Mouse (Mus musculus): ENCODE measurements at regions not wholly inside any gene's neighbourhood (a gene's known extent, or its start where the extent isn't known, plus 50 kb on each side); places are given as distances from the start of the nearest gene placed in this dataset.
"Not testable (repeated sequence)": the region's sequence is repeated elsewhere in the genome, so short reads cannot be mapped to it uniquely, and the experiment has no call there.

DNA sequence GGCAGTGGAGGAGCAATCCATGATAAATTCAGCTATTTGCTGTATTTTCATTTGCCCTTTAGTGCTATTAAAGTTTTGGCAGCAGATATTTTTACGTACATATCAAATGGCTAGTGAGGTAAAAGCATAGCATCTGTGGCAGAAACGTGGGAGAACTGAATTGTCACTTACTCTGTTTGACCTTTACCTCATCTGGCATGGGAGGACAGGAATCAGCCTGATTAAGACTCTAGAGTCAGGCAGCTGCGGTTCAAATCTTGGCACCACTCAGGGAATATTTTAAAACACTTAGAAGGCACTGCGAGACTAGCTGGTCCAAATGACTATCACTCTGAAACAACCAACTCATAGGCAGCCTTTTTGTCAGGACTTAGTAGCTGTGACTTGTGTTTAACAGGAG, 337.4 kb upstream of the Cwc22 start:
- Histone ChIP-seq H3K27ac (ENCODE audit: control insufficient read depth, low read depth, low read length) (no peak overlapping the region), H3K4me1 (ENCODE audit: control insufficient read depth in 1 of 2, insufficient read depth in 2 of 2, low read length in 2 of 2) (no peaks in the 10 kb centered on the region), H3K79me2 (ENCODE audit: control insufficient read depth, insufficient read depth, low read length, poor library complexity) (no peaks in the 10 kb centered on the region), H3K9ac (ENCODE audit: control insufficient read depth, low read depth, low read length, poor library complexity, severe bottlenecking) (no peak overlapping the region), H3K4me3 (ENCODE audit: control insufficient read depth in 1 of 2, insufficient read depth in 1 of 2, low read depth in 2 of 2, low read length in 2 of 2) (no peak overlapping the region), H3K9me3 (replicated peaks; ENCODE audit: insufficient read depth, low read length) (no peaks in the 10 kb centered on the region), H3K27me3 (ENCODE audit: control insufficient read depth in 1 of 2, insufficient read depth in 2 of 2, low read length in 2 of 2) (no peaks in the 10 kb centered on the region), H3K36me3 (ENCODE audit: control insufficient read depth in 1 of 2, insufficient read depth in 2 of 2, low read length in 2 of 2) (no peaks in the 10 kb centered on the region)
- TF ChIP-seq KAT2A (conservative IDR thresholded peaks at IDR 0.05; ENCODE audit: low read depth, low read length) (no peak), SMC3 (IDR thresholded peaks at IDR 0.05; ENCODE audit: low read depth, low read length) (no peak), CHD2 (IDR thresholded peaks at IDR 0.05; ENCODE audit: low read length) (no peak), MAFK (IDR thresholded peaks at IDR 0.05; ENCODE audit: borderline replicate concordance, low read depth, low read length) (no peak), MAX (IDR thresholded peaks at IDR 0.05; ENCODE audit: low read length) (no peak), MXI1 (IDR thresholded peaks at IDR 0.05; ENCODE audit: low read depth, low read length) (no peak), CTCF (IDR thresholded peaks at IDR 0.05 in 2 of 3, conservative IDR thresholded peaks at IDR 0.05 in 1 of 3; ENCODE audit: control insufficient read depth in 1 of 3, insufficient read depth in 1 of 3, low read depth in 2 of 3, low read length in 3 of 3, poor library complexity in 1 of 3, severe bottlenecking in 1 of 3) (no peak)
- no peak for DNase-seq (ENCODE audit: low read depth, low spot score)

DNA sequence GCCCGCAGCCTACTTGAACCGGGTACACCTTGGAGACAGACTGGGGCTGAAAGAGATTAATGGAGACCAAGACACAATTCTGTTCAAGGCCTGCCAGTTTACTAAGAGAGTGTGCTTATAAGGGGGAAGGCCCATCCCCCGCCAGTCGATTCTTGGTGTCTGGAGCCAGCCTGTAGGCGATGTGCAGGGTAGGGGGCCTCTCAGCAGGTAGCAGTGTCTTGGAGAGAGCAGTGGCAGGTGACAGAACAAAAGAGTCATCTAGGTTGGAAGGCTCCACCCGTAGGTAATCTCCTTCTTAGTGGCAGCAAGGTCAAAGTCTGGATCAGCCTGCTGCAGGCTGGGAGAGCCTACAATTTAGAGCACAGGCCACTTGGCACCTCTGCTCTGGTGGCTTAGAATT, 335.7 kb upstream of the Cwc22 start:
- H3K27me3 ChIP-seq (ENCODE audit: control insufficient read depth in 1 of 2, insufficient read depth in 2 of 2, low read length in 2 of 2); H3K9me3 ChIP-seq (replicated peaks; ENCODE audit: insufficient read depth, low read length); H3K9ac ChIP-seq (ENCODE audit: control insufficient read depth, low read depth, low read length, poor library complexity, severe bottlenecking); H3K36me3 ChIP-seq (ENCODE audit: control insufficient read depth in 1 of 2, insufficient read depth in 2 of 2, low read length in 2 of 2); H3K27ac ChIP-seq (ENCODE audit: control insufficient read depth, low read depth, low read length); H3K79me2 ChIP-seq (ENCODE audit: control insufficient read depth, insufficient read depth, low read length, poor library complexity); H3K4me3 ChIP-seq (ENCODE audit: control insufficient read depth in 1 of 2, insufficient read depth in 1 of 2, low read depth in 2 of 2, low read length in 2 of 2); H3K4me1 ChIP-seq (ENCODE audit: control insufficient read depth in 1 of 2, insufficient read depth in 2 of 2, low read length in 2 of 2); DNase-seq (ENCODE audit: low read depth, low spot score): not testable (repeated sequence)

DNA sequence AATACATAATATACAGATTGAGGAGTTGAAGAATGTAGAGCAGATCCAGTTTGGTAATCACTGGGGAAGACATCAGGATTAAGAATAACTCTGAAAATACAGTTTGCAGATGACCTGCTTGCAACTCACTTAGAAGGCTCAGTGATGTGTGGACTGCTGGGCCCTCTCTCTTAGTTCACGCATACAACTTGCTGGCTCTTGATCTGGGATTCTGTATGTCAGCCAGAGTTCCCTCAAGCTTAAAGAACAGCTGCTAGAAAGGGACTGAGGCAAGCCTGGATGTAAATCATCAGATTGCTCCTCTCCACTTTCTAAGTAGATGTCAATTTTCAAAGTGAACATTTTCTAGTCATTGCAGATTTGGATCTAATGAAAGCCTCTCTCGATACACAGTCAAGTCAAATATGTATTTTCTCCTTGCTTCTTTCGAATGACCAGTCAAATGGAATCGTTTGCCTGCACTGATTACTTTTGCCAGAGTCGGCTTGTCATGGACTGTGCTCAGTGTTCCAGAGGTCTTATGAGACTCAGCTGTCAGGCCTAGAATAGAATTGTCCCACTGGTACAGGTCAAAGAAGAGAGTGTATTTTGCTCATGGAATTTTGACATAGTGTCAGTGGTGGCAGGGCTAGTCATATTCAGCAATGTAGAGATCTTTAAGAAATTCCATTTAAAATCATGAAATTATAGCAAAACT, 334.2 kb upstream of the Cwc22 start:
- TF ChIP-seq USF2 (IDR thresholded peaks at IDR 0.05; ENCODE audit: borderline replicate concordance in 1 of 2, insufficient read depth in 1 of 2, low read depth in 1 of 2, low read length in 2 of 2) (no peak), MYB (IDR thresholded peaks at IDR 0.05; ENCODE audit: low read depth, low read length) (no peak), CHD1 (IDR thresholded peaks at IDR 0.05; ENCODE audit: low read depth, low read length) (no peak), MAX (IDR thresholded peaks at IDR 0.05; ENCODE audit: low read length) (no peak), ZC3H11A (IDR thresholded peaks at IDR 0.05; ENCODE audit: low read depth, low read length) (no peak), ETS1 (IDR thresholded peaks at IDR 0.05; ENCODE audit: low read depth, low read length) (no peak), E2F4 (IDR thresholded peaks at IDR 0.05; ENCODE audit: borderline replicate concordance, low read depth, low read length) (no peak), HCFC1 (IDR thresholded peaks at IDR 0.05; ENCODE audit: low read depth, low read length) (no peak), UBTF (IDR thresholded peaks at IDR 0.05; ENCODE audit: borderline replicate concordance, insufficient read depth, low read depth, low read length) (no peak), TBP (IDR thresholded peaks at IDR 0.05; ENCODE audit: low read depth, low read length) (no peak), CTCF (IDR thresholded peaks at IDR 0.05 in 2 of 3, conservative IDR thresholded peaks at IDR 0.05 in 1 of 3; ENCODE audit: control insufficient read depth in 1 of 3, insufficient read depth in 1 of 3, low read depth in 2 of 3, low read length in 3 of 3, poor library complexity in 1 of 3, severe bottlenecking in 1 of 3) (no peak), BHLHE40 (IDR thresholded peaks at IDR 0.05; ENCODE audit: borderline replicate concordance, low read depth, low read length) (no peak), RCOR1 (IDR thresholded peaks at IDR 0.05; ENCODE audit: low read depth, low read length) (no peak), NRF1 (IDR thresholded peaks at IDR 0.05; ENCODE audit: insufficient read depth, low read depth, low read length, poor library complexity, severe bottlenecking) (no peak), MEF2A (IDR thresholded peaks at IDR 0.05; ENCODE audit: extremely low read depth, insufficient replicate concordance, low read depth, low read length, poor library complexity, severe bottlenecking) (no peak), MAFK (IDR thresholded peaks at IDR 0.05; ENCODE audit: borderline replicate concordance, low read depth, low read length) (no peak)
- no peaks in the 10 kb centered on the region for H3K9me3 ChIP-seq (replicated peaks; ENCODE audit: insufficient read depth, low read length)
- no peaks in the 10 kb centered on the region for H3K79me2 ChIP-seq (ENCODE audit: control insufficient read depth, insufficient read depth, low read length, poor library complexity)
- H3K4me3 ChIP-seq (ENCODE audit: control insufficient read depth in 1 of 2, insufficient read depth in 1 of 2, low read depth in 2 of 2, low read length in 2 of 2): no peak overlapping the region
- H3K4me1 ChIP-seq (ENCODE audit: control insufficient read depth in 1 of 2, insufficient read depth in 2 of 2, low read length in 2 of 2): no peaks in the 10 kb centered on the region
- H3K27ac ChIP-seq (ENCODE audit: control insufficient read depth, low read depth, low read length): no peak overlapping the region
- DNase-seq (ENCODE audit: low read depth, low spot score): no peak
- H3K36me3 ChIP-seq (ENCODE audit: control insufficient read depth in 1 of 2, insufficient read depth in 2 of 2, low read length in 2 of 2): no peaks in the 10 kb centered on the region
- H3K9ac ChIP-seq (ENCODE audit: control insufficient read depth, low read depth, low read length, poor library complexity, severe bottlenecking): no peak overlapping the region
- no peaks in the 10 kb centered on the region for H3K27me3 ChIP-seq (ENCODE audit: control insufficient read depth in 1 of 2, insufficient read depth in 2 of 2, low read length in 2 of 2)
